Mouse (Mus musculus): ENCODE measurements around the gene Taar8a. TPM values are rescaled to one million over a fixed set of nuclear protein-coding genes. Genes with fewer than 3 reads are reported as not detected.
"Not testable (repeated sequence)": the region's sequence is repeated elsewhere in the genome, so short reads cannot be mapped to it uniquely, and the experiment has no call there.

The Taar8a gene
- total RNA-seq (2021): not detected
- long read RNA-seq, experiment 1: 0 reads
- long read RNA-seq, experiment 2: 0 reads

DNA sequence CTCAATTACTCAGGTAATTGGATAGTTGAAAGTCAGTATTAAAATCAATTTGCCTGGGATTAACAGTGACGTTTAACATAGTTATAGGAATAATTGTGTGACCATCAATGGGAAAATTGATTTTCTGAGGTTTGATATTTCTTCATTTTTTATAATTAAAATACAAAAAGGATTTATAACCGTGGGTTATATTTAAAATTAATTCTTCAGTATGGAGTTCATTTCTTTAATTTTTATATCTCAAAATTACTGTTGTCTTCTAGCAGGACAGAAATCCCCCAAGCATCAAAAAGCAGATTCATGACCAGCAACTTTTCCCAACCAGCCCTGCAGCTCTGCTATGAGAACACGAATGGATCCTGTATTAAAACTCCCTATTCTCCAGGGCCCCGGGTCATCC is at the start of gene Taar8a:
Taar8a (plus strand) TSS at position 301 of the 400 bp plus-strand sequence.
- H3K27ac ChIP-seq; H3K4me3 ChIP-seq; DNase-seq (ENCODE audit: low spot score in 2 of 2): not testable (repeated sequence)

DNA sequence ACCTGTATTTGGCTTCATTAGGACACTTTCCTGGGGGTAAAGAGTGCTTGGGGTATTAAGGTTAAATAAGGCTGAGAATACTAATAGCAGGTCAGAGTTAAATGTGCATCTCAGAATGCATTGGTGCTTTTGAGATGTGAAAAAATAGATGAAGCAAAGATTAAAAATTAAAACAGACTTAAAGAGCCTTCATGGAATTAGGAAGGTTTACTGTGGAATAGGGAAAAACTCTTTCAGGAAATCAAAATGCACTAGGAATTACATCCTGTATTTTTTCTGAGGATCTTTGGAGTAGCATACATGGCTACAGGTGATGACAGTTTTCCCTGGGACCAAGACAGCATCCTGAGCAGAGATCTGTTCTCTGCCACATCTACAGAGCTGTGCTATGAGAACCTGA is 49.4 kb upstream of the Taar8a start, which contains the start of gene Taar7d:
Taar7d (plus strand) TSS at position 301 of the 400 bp plus-strand sequence.
- TF ChIP-seq CTCF (conservative IDR thresholded peaks at IDR 0.05): no peak
- H3K4me3 ChIP-seq: no peak within 1 kb of the TSS
- no peak for DNase-seq (ENCODE audit: low spot score in 2 of 2)
- H3K27ac ChIP-seq: no peak within 1 kb of the TSS

- H3K27ac ChIP-seq: no peak overlapping the region
- no peak for TF ChIP-seq CTCF (conservative IDR thresholded peaks at IDR 0.05)
- DNase-seq (ENCODE audit: low spot score in 2 of 2): no peak
- H3K4me3 ChIP-seq: no peak overlapping the region
These were observed 45.0 kb upstream of the Taar8a start for GRCm38 (mm10) chr10:24031347-24031746.

GRCm38 (mm10) chr10:24037314-24037713 is 39.0 kb upstream of the Taar8a start, which contains the start of gene Taar7e:
Gene Taar7e, plus strand, starts transcription at chr10:24037614.
- no peak for TF ChIP-seq CTCF (conservative IDR thresholded peaks at IDR 0.05)
- Histone ChIP-seq H3K4me3 (no peak within 1 kb of the TSS), H3K27ac (no peak within 1 kb of the TSS)
- no peak for DNase-seq (ENCODE audit: low spot score in 2 of 2)

DNA sequence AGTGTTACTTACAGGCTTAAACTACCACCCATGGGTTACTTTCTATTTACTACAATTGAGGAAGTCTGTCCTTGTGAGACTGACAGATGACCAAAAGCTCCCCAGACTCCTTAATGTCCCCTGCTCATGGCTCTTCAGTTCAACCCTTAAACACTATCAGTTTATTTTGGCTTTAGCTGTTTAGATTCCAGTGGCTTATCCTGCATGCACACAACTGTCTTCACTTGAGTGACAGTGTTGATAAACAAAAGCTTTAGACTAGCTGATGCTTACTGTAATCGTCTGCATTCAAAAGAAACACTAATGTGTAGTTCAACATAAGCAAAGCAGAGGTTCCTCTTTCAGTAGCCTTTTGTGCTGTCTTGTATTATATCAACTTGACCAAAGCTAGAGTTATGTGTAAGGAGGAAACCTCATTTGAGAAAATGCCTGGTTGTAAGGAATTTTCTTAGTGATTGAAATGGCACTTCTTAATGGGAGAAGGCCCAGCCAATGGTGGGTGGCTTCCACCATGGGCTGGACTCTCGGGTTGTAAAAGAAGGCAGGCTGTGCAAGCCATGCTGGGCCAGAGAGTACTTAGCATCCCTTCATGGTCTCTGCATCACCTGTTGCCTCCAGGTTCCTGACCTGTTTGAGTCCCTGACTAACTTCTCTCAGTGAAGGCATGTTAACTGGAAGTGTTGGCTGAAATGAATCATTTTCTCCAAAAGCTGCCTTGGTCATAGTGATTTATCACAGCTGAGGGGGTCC is 36.0 kb upstream of the Taar8a start:
- H3K4me3 ChIP-seq: no peak overlapping the region
- H3K27ac ChIP-seq: no peak overlapping the region
- no peak for TF ChIP-seq CTCF (conservative IDR thresholded peaks at IDR 0.05)
- DNase-seq (ENCODE audit: low spot score in 2 of 2): no peak

- Histone ChIP-seq H3K27ac (no peak within 1 kb of the TSS), H3K4me3 (no peak within 1 kb of the TSS)
- no peak for TF ChIP-seq CTCF (conservative IDR thresholded peaks at IDR 0.05)
- no peak for DNase-seq (ENCODE audit: low spot score in 2 of 2)
These were observed 27.1 kb upstream of the Taar8a start, which contains the start of gene Taar7f for GRCm38 (mm10) chr10:24049210-24049609. Gene Taar7f, plus strand, starts transcription at chr10:24049510.

- DNase-seq (ENCODE audit: low spot score in 2 of 2): no peak
- TF ChIP-seq CTCF (conservative IDR thresholded peaks at IDR 0.05): no peak
- Histone ChIP-seq H3K4me3 (no peak overlapping the region), H3K27ac (no peak overlapping the region)
These were observed 24.3 kb upstream of the Taar8a start for GRCm38 (mm10) chr10:24052039-24052438.

GRCm38 (mm10) chr10:24058986-24059385 is 17.3 kb upstream of the Taar8a start:
- Histone ChIP-seq H3K27ac (no peak overlapping the region), H3K4me3 (no peak overlapping the region)
- TF ChIP-seq CTCF (conservative IDR thresholded peaks at IDR 0.05): no peak
- no peak for DNase-seq (ENCODE audit: low spot score in 2 of 2)

DNA sequence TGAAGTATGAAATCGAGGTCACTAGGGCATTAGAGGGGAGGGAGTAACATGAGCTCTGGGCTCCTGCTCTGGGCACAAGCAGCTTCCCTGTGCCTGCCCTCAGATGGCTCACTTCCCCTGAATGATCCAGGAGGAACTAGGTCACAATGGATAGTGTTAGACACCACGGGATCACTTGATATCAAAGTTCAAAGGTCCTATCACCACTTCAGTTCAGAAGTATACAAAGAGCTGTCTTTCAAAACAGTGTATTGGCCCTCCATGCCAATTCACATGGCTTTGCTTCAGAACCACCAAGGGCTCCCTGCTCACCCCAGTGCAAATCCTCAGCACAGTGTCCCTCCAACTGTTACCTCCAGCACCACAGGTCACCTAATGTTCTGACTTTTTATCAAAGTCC is 1.5 kb upstream of the Taar8a start:
- not testable (repeated sequence) for H3K27ac ChIP-seq; H3K4me3 ChIP-seq; DNase-seq (ENCODE audit: low spot score in 2 of 2)

DNA sequence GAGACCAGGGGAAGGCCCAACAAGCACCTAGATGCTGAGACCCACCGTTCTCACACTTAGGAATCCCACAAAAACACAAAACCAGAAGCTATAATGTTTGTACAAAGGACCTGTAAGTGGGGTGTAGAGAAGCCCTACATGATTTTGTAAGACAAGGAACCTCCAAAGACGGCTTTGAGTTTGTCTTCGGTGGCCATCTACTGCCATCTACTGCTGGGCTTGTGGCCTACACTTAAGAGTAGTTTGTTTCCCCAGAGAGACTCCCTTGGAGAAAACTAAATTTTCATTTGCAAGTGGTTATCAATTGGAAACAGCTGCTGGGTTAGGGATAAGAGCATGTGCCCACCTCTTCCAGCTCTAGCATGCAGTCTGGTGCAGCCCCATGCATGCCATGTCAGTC is 3.9 kb downstream of the Taar8a start:
- peak; percentile 1 to 41 for DNase-seq (ENCODE audit: low spot score in 2 of 2)
- Histone ChIP-seq H3K27ac (no peak overlapping the region), H3K4me3 (no peak overlapping the region)
- peak; percentile 85 for TF ChIP-seq CTCF (conservative IDR thresholded peaks at IDR 0.05)

DNA sequence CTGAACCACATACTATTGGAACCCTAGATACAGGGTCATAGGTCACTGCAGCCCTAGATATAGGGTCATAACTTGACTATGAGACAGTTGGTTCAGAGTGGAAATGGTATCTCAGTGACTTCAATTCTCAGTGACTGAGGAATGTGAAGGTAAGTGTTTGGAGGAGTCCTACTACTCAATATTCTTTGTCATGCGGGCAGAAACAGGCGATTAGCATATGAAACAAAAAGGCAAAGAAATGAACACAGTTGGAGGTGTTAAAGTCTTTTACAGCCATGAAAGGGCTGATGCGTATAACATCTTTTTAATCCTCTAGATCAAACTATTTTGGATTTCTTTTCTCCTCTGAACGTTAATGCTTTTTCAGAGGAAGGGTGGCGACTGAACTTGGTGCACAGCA is 9.6 kb downstream of the Taar8a start:
- Histone ChIP-seq H3K27ac (no peak overlapping the region), H3K4me3 (no peak overlapping the region)
- DNase-seq (ENCODE audit: low spot score in 2 of 2): no peak
- TF ChIP-seq CTCF (conservative IDR thresholded peaks at IDR 0.05): no peak

DNA sequence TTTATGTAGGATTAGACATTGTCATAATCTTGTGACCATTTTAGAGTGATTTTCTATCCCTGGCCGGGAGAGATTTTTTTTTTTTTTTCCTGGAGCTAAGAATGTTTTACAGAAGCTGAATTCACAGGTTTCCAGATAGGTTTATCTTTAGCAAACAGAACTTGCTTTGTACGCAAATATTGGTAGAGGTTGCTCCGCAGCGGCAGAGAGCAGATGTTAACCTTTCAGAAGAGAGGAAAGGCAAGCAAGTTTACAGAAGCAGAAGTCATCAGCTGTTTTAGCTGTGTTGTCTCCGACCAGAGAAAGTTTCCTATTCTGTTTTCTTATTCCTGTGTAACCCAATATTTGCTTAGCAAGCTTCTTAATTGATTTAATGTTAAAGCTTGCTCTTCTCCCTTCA is 10.3 kb downstream of the Taar8a start:
- no peak for TF ChIP-seq CTCF (conservative IDR thresholded peaks at IDR 0.05)
- no peak for DNase-seq (ENCODE audit: low spot score in 2 of 2)
- H3K27ac ChIP-seq: no peak overlapping the region
- H3K4me3 ChIP-seq: no peak overlapping the region

DNA sequence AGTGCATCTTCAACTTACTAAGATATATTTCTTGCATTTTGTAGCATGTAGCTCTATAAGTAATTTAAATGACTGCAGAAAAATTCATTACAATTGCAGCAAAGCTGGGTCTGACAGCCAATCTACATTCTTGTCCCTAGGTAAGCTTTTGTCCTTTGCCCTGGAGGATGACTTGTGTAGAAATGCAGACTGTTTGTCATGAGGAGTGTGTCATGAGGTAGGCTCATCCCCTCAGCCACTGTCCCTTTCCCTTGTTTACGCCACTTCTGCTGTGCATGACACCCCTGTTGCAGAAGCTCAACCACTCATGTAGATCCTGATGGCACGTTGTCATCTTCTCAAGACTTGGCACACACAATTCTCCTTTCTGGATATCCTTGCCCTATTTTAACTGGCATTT is 10.9 kb downstream of the Taar8a start:
- H3K27ac ChIP-seq: no peak overlapping the region
- no peak for TF ChIP-seq CTCF (conservative IDR thresholded peaks at IDR 0.05)
- H3K4me3 ChIP-seq: no peak overlapping the region
- no peak for DNase-seq (ENCODE audit: low spot score in 2 of 2)

GRCm38 (mm10) chr10:24092194-24092593 is 15.9 kb downstream of the Taar8a start, which contains the start of gene Taar8b:
Gene Taar8b, minus strand, starts transcription at chr10:24092294.
- no peak for TF ChIP-seq CTCF (conservative IDR thresholded peaks at IDR 0.05)
- DNase-seq (ENCODE audit: low spot score in 2 of 2): no peak
- H3K27ac ChIP-seq: no peak within 1 kb of the TSS
- H3K4me3 ChIP-seq: no peak within 1 kb of the TSS

- not testable (repeated sequence) for H3K27ac ChIP-seq; DNase-seq (ENCODE audit: low spot score in 2 of 2); H3K4me3 ChIP-seq
These were observed 20.7 kb downstream of the Taar8a start for GRCm38 (mm10) chr10:24097010-24097409.

DNA sequence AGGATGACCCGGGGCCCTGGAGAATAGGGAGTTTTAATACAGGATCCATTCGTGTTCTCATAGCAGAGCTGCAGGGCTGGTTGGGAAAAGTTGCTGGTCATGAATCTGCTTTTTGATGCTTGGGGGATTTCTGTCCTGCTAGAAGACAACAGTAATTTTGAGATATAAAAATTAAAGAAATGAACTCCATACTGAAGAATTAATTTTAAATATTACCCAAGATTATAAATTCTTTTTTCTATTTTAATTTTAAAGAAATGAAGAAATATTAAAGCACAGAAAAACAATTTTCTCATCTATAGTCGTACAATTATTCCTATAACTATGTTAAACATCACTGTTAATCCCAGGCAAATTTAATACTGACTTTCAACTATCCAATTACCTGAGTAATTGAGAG is 25.5 kb downstream of the Taar8a start, which contains the start of gene Taar8c:
Taar8c (minus strand) TSS at position 101 of the 400 bp plus-strand sequence.
- not testable (repeated sequence) for DNase-seq (ENCODE audit: low spot score in 2 of 2); H3K4me3 ChIP-seq; H3K27ac ChIP-seq

- DNase-seq (ENCODE audit: low spot score in 2 of 2); H3K27ac ChIP-seq: not testable (repeated sequence)
These were observed 27.0 kb downstream of the Taar8a start for GRCm38 (mm10) chr10:24103299-24103698.

More at GRCm38 (mm10) chr10:24103299-24103698, 27.0 kb downstream of the Taar8a start:
- H3K4me3 ChIP-seq: not testable (repeated sequence)

Measured in layer of hippocampus, adult 2 months (tissue).